Mouse (Mus musculus): Measurements from ENCODE around the gene Gpr179.

DNA sequence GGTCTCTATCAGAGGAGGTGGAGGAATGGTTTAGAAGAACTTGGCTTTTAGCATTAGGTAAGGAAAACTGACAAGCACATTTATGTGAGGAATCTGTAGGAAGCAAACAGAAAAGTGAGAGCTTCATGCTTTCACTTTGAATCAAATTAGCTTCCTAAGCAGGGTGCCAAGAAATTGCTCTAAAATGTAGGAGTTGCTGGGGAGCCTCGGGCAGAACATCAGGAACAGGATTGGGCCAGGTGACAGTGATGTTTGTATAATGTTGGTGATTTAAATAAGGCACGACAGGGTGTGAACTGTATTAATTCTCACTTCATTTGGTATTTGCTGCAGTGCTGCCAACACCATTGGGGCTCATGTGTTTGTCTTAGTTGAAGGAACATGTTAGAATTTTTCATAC, 31.9 kb upstream of the Gpr179 start:
- no peak for TF ChIP-seq GATA1 (IDR thresholded peaks at IDR 0.05; ENCODE audit: low read length)
- TF ChIP-seq TAL1 (IDR thresholded peaks at IDR 0.05; ENCODE audit: low read length) = no peak
